Mouse (Mus musculus): ENCODE results near the gene Rbm19.

The Rbm19 gene

GRCm38 (mm10) chr5:120235147-120235546 lies 118.9 kb downstream of the Rbm19 start:
- no peak for TF ChIP-seq POU5F1 (IDR thresholded peaks at IDR 0.05; ENCODE audit: borderline replicate concordance, low read length)
- TF ChIP-seq NANOG (IDR thresholded peaks at IDR 0.05; ENCODE audit: borderline replicate concordance, low read length): no peak
- TF ChIP-seq CTCF (conservative IDR thresholded peaks at IDR 0.05; ENCODE audit: low read length): no peak
- Histone ChIP-seq H3K27me3 (ENCODE audit: insufficient read depth, low read length) (peaks cover 58% of the 10 kb centered on the region), H3K4me3 (replicated peaks; ENCODE audit: low read length) (peak overlapping the region; percentile 67), H3K36me3 (ENCODE audit: insufficient read depth, low read length) (no peaks in the 10 kb centered on the region), H3K4me1 (replicated peaks; ENCODE audit: low read depth, low read length) (peaks cover 31% of the 10 kb centered on the region), H3K9me3 (ENCODE audit: low read length) (no peaks in the 10 kb centered on the region)

- peak overlapping the region; percentile 67 for H3K4me3 ChIP-seq (replicated peaks; ENCODE audit: low read length)
- TF ChIP-seq POU5F1 (IDR thresholded peaks at IDR 0.05; ENCODE audit: borderline replicate concordance, low read length) (no peak), NANOG (IDR thresholded peaks at IDR 0.05; ENCODE audit: borderline replicate concordance, low read length) (no peak), CTCF (conservative IDR thresholded peaks at IDR 0.05; ENCODE audit: low read length) (no peak)
Observed at GRCm38 (mm10) chr5:120235571-120235970, 119.3 kb downstream of the Rbm19 start.

GRCm38 (mm10) chr5:120240071-120240470 lies 123.8 kb downstream of the Rbm19 start:
- Histone ChIP-seq H3K4me3 (replicated peaks; ENCODE audit: low read length) (no peak overlapping the region), H3K27me3 (ENCODE audit: insufficient read depth, low read length) (peaks cover 66% of the 10 kb centered on the region)
- TF ChIP-seq NANOG (IDR thresholded peaks at IDR 0.05; ENCODE audit: borderline replicate concordance, low read length) (no peak), CTCF (conservative IDR thresholded peaks at IDR 0.05; ENCODE audit: low read length) (no peak), POU5F1 (IDR thresholded peaks at IDR 0.05; ENCODE audit: borderline replicate concordance, low read length) (no peak)

More at GRCm38 (mm10) chr5:120235571-120235970, 119.3 kb downstream of the Rbm19 start:
- Histone ChIP-seq H3K36me3 (ENCODE audit: insufficient read depth, low read length) (no peaks in the 10 kb centered on the region), H3K4me1 (replicated peaks; ENCODE audit: low read depth, low read length) (peaks cover 30% of the 10 kb centered on the region), H3K9me3 (ENCODE audit: low read length) (no peaks in the 10 kb centered on the region), H3K27me3 (ENCODE audit: insufficient read depth, low read length) (peaks cover 60% of the 10 kb centered on the region)

GRCm38 (mm10) chr5:120245336-120245735 lies 129.1 kb downstream of the Rbm19 start:
- H3K36me3 ChIP-seq (ENCODE audit: insufficient read depth, low read length): no peaks in the 10 kb centered on the region
- H3K9me3 ChIP-seq (ENCODE audit: low read length): no peaks in the 10 kb centered on the region
- H3K4me3 ChIP-seq (replicated peaks; ENCODE audit: low read length): no peak overlapping the region
- TF ChIP-seq NANOG (IDR thresholded peaks at IDR 0.05; ENCODE audit: borderline replicate concordance, low read length): no peak
- no peak for TF ChIP-seq POU5F1 (IDR thresholded peaks at IDR 0.05; ENCODE audit: borderline replicate concordance, low read length)
- no peak for TF ChIP-seq CTCF (conservative IDR thresholded peaks at IDR 0.05; ENCODE audit: low read length)
- H3K27me3 ChIP-seq (ENCODE audit: insufficient read depth, low read length): peaks cover 79% of the 10 kb centered on the region
- peaks cover 20% of the 10 kb centered on the region for H3K4me1 ChIP-seq (replicated peaks; ENCODE audit: low read depth, low read length)

More at GRCm38 (mm10) chr5:120240071-120240470, 123.8 kb downstream of the Rbm19 start:
- Histone ChIP-seq H3K9me3 (ENCODE audit: low read length) (no peaks in the 10 kb centered on the region), H3K4me1 (replicated peaks; ENCODE audit: low read depth, low read length) (peaks cover 21% of the 10 kb centered on the region), H3K36me3 (ENCODE audit: insufficient read depth, low read length) (no peaks in the 10 kb centered on the region)
